Mouse (Mus musculus): ENCODE measurements around the gene Fstl3.

- TF ChIP-seq CTCF (IDR thresholded peaks at IDR 0.05; ENCODE audit: extremely low read depth, insufficient read depth, insufficient read length, insufficient replicate concordance): no peak
- TF ChIP-seq POLR2A (IDR thresholded peaks at IDR 0.05; ENCODE audit: low read depth, low read length): no peak
Measured at GRCm38 (mm10) chr10:79739234-79739633, 37.8 kb upstream of the Fstl3 start.
